Mouse (Mus musculus) testis, adult 2 months (tissue): Measurements from ENCODE around the gene Zbtb38.

Experiments used
- CTCF ChIP-seq: fragments of 200-500 bp; IDR thresholded peaks from 2 replicates; pipeline ENCODE4 v1.5.1; 2012; ENCODE audit warnings: low read depth, mild to moderate bottlenecking, inconsistent platforms, low read length, moderate library complexity; ENCODE audit not compliant: control insufficient read depth, insufficient read depth, insufficient replicate concordance
- POLR2A ChIP-seq: fragments of 200-500 bp; IDR thresholded peaks from 2 replicates; pipeline ENCODE4 v1.6.1; 2012; ENCODE audit warnings: low read depth, mild to moderate bottlenecking, inconsistent platforms, low read length, moderate library complexity; ENCODE audit not compliant: control insufficient read depth

GRCm38 (mm10) chr9:96696788-96697492 is 55.7 kb downstream of the Zbtb38 start:
- TF ChIP-seq POLR2A (no peak), CTCF (no peak)
